Mouse (Mus musculus): ENCODE measurements at regions not wholly inside any gene's neighbourhood (a gene's known extent, or its start where the extent isn't known, plus 50 kb on each side); places are given as distances from the start of the nearest gene placed in this dataset.

GRCm38 (mm10) chr2:50416056-50416455, 119.5 kb upstream of the Mmadhc start:
- TF ChIP-seq CTCF (IDR thresholded peaks at IDR 0.05; ENCODE audit: extremely low read depth, insufficient read length, insufficient replicate concordance, low read depth, low read length) (no peak), POLR2A (IDR thresholded peaks at IDR 0.05; ENCODE audit: low read depth, low read length) (no peak)

Measured in small intestine, adult 2 months (tissue).